Mouse (Mus musculus) liver, adult 10 weeks (tissue): ENCODE data around the gene Tssk3. TPM values are rescaled to one million over a fixed set of nuclear protein-coding genes. Genes with fewer than 3 reads are reported as not detected.

Experiments
- polyA plus RNA-seq: library from polyadenylated mRNA; stranded (reverse); fragments of 350-450 nt; fragmentation: Illumina TruSeq; extraction: RNeasy Lipid Tissue Mini Kit (QIAGEN cat#74804); gene quantifications from one replicate; pipeline ENCODE4 v1.2.3, GENCODE M21; 2014; ENCODE audit warnings: low read depth, low replicate concordance

The Tssk3 gene
- polyA plus RNA-seq = not detected

GRCm38 (mm10) chr4:129490972-129491880 lies at the start of gene Tssk3, which contains the start of gene Fam229a:
Gene Tssk3 (minus strand): TSS chr4:129491022.
Gene Fam229a (plus strand): TSS chr4:129491190.

GRCm38 (mm10) chr4:129513086-129513767 lies 22.4 kb upstream of the Tssk3 start, which contains the start of gene Marcksl1:
Gene Marcksl1 (plus strand): TSS chr4:129513581.

GRCm38 (mm10) chr4:129461183-129461960 lies 29.4 kb downstream of the Tssk3 start, which contains the start of gene Bsdc1:
Gene Bsdc1 (plus strand): TSS chr4:129461581.

GRCm38 (mm10) chr4:129440340-129441063 lies 50.3 kb downstream of the Tssk3 start, which contains the start of gene Zbtb8b:
Gene Zbtb8b (minus strand): TSS chr4:129440853.

Other genes with a start within 250 kb of the Tssk3 start
- 3.1 TPM for gene C77080, start 229.6 kb downstream of the Tssk3 start, polyA plus RNA-seq
- not detected for gene Sync, start 203.4 kb downstream of the Tssk3 start, polyA plus RNA-seq
- gene Rbbp4, start 155.7 kb downstream of the Tssk3 start, polyA plus RNA-seq = 109 TPM
- gene Zbtb8os, start 155.3 kb downstream of the Tssk3 start, polyA plus RNA-seq = 129 TPM
- 0.58 TPM for gene Zbtb8a, start 112.9 kb downstream of the Tssk3 start, polyA plus RNA-seq
- not detected for gene Zbtb8b, start 50.2 kb downstream of the Tssk3 start, polyA plus RNA-seq
- gene Bsdc1, start 29.4 kb downstream of the Tssk3 start, polyA plus RNA-seq = 13.3 TPM
- not detected for gene Fam229a, start 168 bp upstream of the Tssk3 start, polyA plus RNA-seq
- 10.8 TPM for gene Marcksl1, start 22.6 kb upstream of the Tssk3 start, polyA plus RNA-seq
- 17.1 TPM for gene Hdac1, start 51.7 kb upstream of the Tssk3 start, polyA plus RNA-seq
- 0.24 TPM for gene Lck, start 82.6 kb upstream of the Tssk3 start, polyA plus RNA-seq
- gene Fam167b, start 87.5 kb upstream of the Tssk3 start, polyA plus RNA-seq = 0.48 TPM
- 19.5 TPM for gene Eif3i, start 109.6 kb upstream of the Tssk3 start, polyA plus RNA-seq
- gene Tmem234, start 109.6 kb upstream of the Tssk3 start, polyA plus RNA-seq = 29.8 TPM
- gene Dcdc2b, start 123.2 kb upstream of the Tssk3 start, polyA plus RNA-seq = not detected
- 5.0 TPM for gene Iqcc, start 128.1 kb upstream of the Tssk3 start, polyA plus RNA-seq
- gene Ccdc28b, start 132.9 kb upstream of the Tssk3 start, polyA plus RNA-seq = 3.7 TPM
- 5.4 TPM for gene Txlna, start 150.0 kb upstream of the Tssk3 start, polyA plus RNA-seq
- gene Kpna6, start 181.7 kb upstream of the Tssk3 start, polyA plus RNA-seq = 18.3 TPM
- 0.29 TPM for gene Tmem39b, start 205.8 kb upstream of the Tssk3 start, polyA plus RNA-seq